Mouse (Mus musculus) embryonic fibroblast, embryonic 13.5 days (primary cell): ENCODE measurements around the gene Xab2.

Experiments
- CTCF ChIP-seq: IDR thresholded peaks from 2 replicates; pipeline ENCODE4 v1.5.1; 2011; ENCODE audit warnings: mild to moderate bottlenecking, control low read depth, low read length, moderate library complexity, borderline replicate concordance; ENCODE audit not compliant: insufficient read depth
- POLR2A ChIP-seq: IDR thresholded peaks from 2 replicates; pipeline ENCODE4 v1.6.1; 2011; ENCODE audit warnings: low read depth, mild to moderate bottlenecking, control low read depth, low read length, moderate library complexity

GRCm38 (mm10) chr8:3621199-3621970 lies at the start of gene Xab2, which contains the start of gene Pet100:
- peak; percentile 50 for TF ChIP-seq POLR2A
- no peak for TF ChIP-seq CTCF
